Mouse (Mus musculus) liver, embryonic 11.5 days (tissue): ENCODE results near the gene Syt17. TPM values are rescaled to one million over a fixed set of nuclear protein-coding genes. Genes with fewer than 3 reads are reported as not detected.

ENCODE experiments used
- ATAC-seq: fragments of 200-750 bp; cut with Nextera tagmentation; replicated peaks from 2 replicates; pipeline ENCODE4 v1.8.0; 2017; ENCODE audit warnings: moderate number of reproducible peaks, mild to moderate bottlenecking, moderate TSS enrichment, moderate library complexity; ENCODE audit not compliant: low FRiP score
- DNase-seq: peaks from one replicate; pipeline ENCODE4 v3.0.0-alpha.2; 2017; ENCODE audit warnings: low spot score
- H3K27ac ChIP-seq: fragments of 300-500 bp; sonication (generic); 2 replicates; pipeline ENCODE4 v1.5.1; 2014; ENCODE audit warnings: mild to moderate bottlenecking, low read depth, low read length, control low read depth
- H3K27me3 ChIP-seq: fragments of 300-500 bp; sonication (generic); replicated peaks from 2 replicates; pipeline ENCODE4 v1.6.1; 2014; ENCODE audit warnings: low read length, mixed read lengths; ENCODE audit not compliant: control insufficient read depth, insufficient read depth
- H3K36me3 ChIP-seq: fragments of 300-500 bp; sonication (generic); 2 replicates; pipeline ENCODE4 v1.6.1; 2014; ENCODE audit warnings: mild to moderate bottlenecking, low read length, moderate library complexity, mixed read lengths; ENCODE audit not compliant: control insufficient read depth, insufficient read depth
- H3K4me1 ChIP-seq: fragments of 300-500 bp; sonication (generic); replicated peaks from 2 replicates; pipeline ENCODE4 v1.6.1; 2014; ENCODE audit warnings: low read length, mixed read lengths; ENCODE audit not compliant: control insufficient read depth, insufficient read depth
- H3K4me2 ChIP-seq: fragments of 300-500 bp; sonication (generic); 2 replicates; pipeline ENCODE4 v1.6.1; 2014; ENCODE audit warnings: mild to moderate bottlenecking, control low read depth, moderate library complexity
- H3K4me3 ChIP-seq: fragments of 300-500 bp; sonication (generic); 2 replicates; pipeline ENCODE4 v1.5.1; 2014; ENCODE audit warnings: low read depth, low read length, control low read depth
- H3K9ac ChIP-seq: fragments of 300-500 bp; sonication (generic); 2 replicates; pipeline ENCODE4 v1.6.1; 2014; ENCODE audit warnings: low read depth, low read length, control low read depth
- H3K9me3 ChIP-seq: fragments of 300-500 bp; sonication (generic); 2 replicates; pipeline ENCODE4 v1.6.1; 2016; ENCODE audit warnings: low read length, inconsistent platforms, mixed read lengths; ENCODE audit not compliant: control insufficient read depth
- WGBS: fragments of 180-500 bp; shearing (Covaris S2); extraction: QIAGEN DNeasy Blood & Tissue Kit; methylation state at CpG from one replicate; pipeline ENCODE4 v1.1.7; 2014; 5-methylcytosine and 5-hydroxymethylcytosine counted together
- polyA plus RNA-seq: library from polyadenylated mRNA; unstranded; fragments of >200 nt; fragmentation: Nextera tagmentation; extraction: Ambion mirVana; gene quantifications from 2 replicates; pipeline ENCODE4 v1.2.1, GENCODE M21; 2014

Gene Syt17
- polyA plus RNA-seq, 1 experiment from 2014 or later, result 1.2 TPM

- WGBS, result 91% methylated on average over 3 of the region's 3 CpGs
- ATAC-seq, result no peak
- no peak for DNase-seq
- no peaks in the 10 kb centered on the region for H3K36me3 ChIP-seq
- H3K4me1 ChIP-seq, result no peaks in the 10 kb centered on the region
- H3K9ac ChIP-seq, result no peak overlapping the region
- no peak overlapping the region for H3K4me3 ChIP-seq
- H3K4me2 ChIP-seq, result no peak overlapping the region
- no peak overlapping the region for H3K27ac ChIP-seq
- no peaks in the 10 kb centered on the region for H3K9me3 ChIP-seq
- no peaks in the 10 kb centered on the region for H3K27me3 ChIP-seq
These were observed 72.7 kb downstream of the Syt17 start for GRCm38 (mm10) chr7:118375341-118375740.

GRCm38 (mm10) chr7:118371361-118371760, 76.7 kb downstream of the Syt17 start:
- 91% methylated on average over 5 of the region's 5 CpGs for WGBS
- Histone ChIP-seq H3K9me3 (no peaks in the 10 kb centered on the region), H3K9ac (no peak overlapping the region), H3K4me2 (no peak overlapping the region), H3K27ac (no peak overlapping the region), H3K4me1 (no peaks in the 10 kb centered on the region), H3K27me3 (no peaks in the 10 kb centered on the region), H3K36me3 (no peaks in the 10 kb centered on the region), H3K4me3 (no peak overlapping the region)
- DNase-seq, result no peak
- ATAC-seq, result no peak

GRCm38 (mm10) chr7:118369705-118370104, 78.3 kb downstream of the Syt17 start:
- H3K4me3 ChIP-seq, result no peak overlapping the region
- H3K36me3 ChIP-seq, result no peaks in the 10 kb centered on the region
- no peaks in the 10 kb centered on the region for H3K27me3 ChIP-seq
- H3K9ac ChIP-seq, result no peak overlapping the region
- 66% methylated on average over 2 of the region's 2 CpGs for WGBS
- no peak for DNase-seq
- H3K4me1 ChIP-seq, result no peaks in the 10 kb centered on the region
- H3K9me3 ChIP-seq, result no peaks in the 10 kb centered on the region
- H3K4me2 ChIP-seq, result no peak overlapping the region
- no peak overlapping the region for H3K27ac ChIP-seq
- no peak for ATAC-seq

- 54% methylated on average over 3 of the region's 3 CpGs for WGBS
- H3K36me3 ChIP-seq, result no peaks in the 10 kb centered on the region
- H3K4me3 ChIP-seq, result no peak overlapping the region
- no peak overlapping the region for H3K4me2 ChIP-seq
- ATAC-seq (no peak), DNase-seq (no peak)
- no peaks in the 10 kb centered on the region for H3K4me1 ChIP-seq
- H3K27ac ChIP-seq, result no peak overlapping the region
- no peak overlapping the region for H3K9ac ChIP-seq
- H3K27me3 ChIP-seq, result no peaks in the 10 kb centered on the region
- no peaks in the 10 kb centered on the region for H3K9me3 ChIP-seq
These were observed 82.1 kb downstream of the Syt17 start for GRCm38 (mm10) chr7:118365902-118366301.

- Histone ChIP-seq H3K27me3 (no peaks in the 10 kb centered on the region), H3K4me1 (no peaks in the 10 kb centered on the region), H3K27ac (no peak overlapping the region), H3K36me3 (no peaks in the 10 kb centered on the region), H3K4me3 (no peak overlapping the region), H3K9me3 (no peaks in the 10 kb centered on the region), H3K4me2 (no peak overlapping the region), H3K9ac (no peak overlapping the region)
- WGBS, result 53% methylated on average over 6 of the region's 6 CpGs
- ATAC-seq (no peak), DNase-seq (no peak)
These were observed 82.8 kb downstream of the Syt17 start for GRCm38 (mm10) chr7:118365251-118365650.

- Histone ChIP-seq H3K4me1 (no peaks in the 10 kb centered on the region), H3K36me3 (no peaks in the 10 kb centered on the region), H3K9ac (no peak overlapping the region), H3K9me3 (no peaks in the 10 kb centered on the region), H3K27me3 (no peaks in the 10 kb centered on the region), H3K27ac (no peak overlapping the region), H3K4me3 (no peak overlapping the region), H3K4me2 (no peak overlapping the region)
- DNase-seq (no peak), ATAC-seq (no peak)
- 38% methylated on average over 7 of the region's 7 CpGs for WGBS
These were observed 83.5 kb downstream of the Syt17 start for GRCm38 (mm10) chr7:118364353-118365007.

GRCm38 (mm10) chr7:118363587-118364233, 84.3 kb downstream of the Syt17 start:
- Histone ChIP-seq H3K9ac (no peak overlapping the region), H3K9me3 (no peaks in the 10 kb centered on the region), H3K4me2 (no peak overlapping the region), H3K27me3 (no peaks in the 10 kb centered on the region), H3K36me3 (no peaks in the 10 kb centered on the region), H3K4me1 (no peaks in the 10 kb centered on the region), H3K4me3 (no peak overlapping the region), H3K27ac (no peak overlapping the region)
- ATAC-seq (no peak), DNase-seq (no peak)
- 75% methylated on average over 6 of the region's 6 CpGs for WGBS

- Histone ChIP-seq H3K9ac (no peak overlapping the region), H3K4me2 (no peak overlapping the region), H3K4me3 (no peak overlapping the region), H3K9me3 (no peaks in the 10 kb centered on the region), H3K27ac (no peak overlapping the region), H3K27me3 (no peaks in the 10 kb centered on the region), H3K36me3 (no peaks in the 10 kb centered on the region), H3K4me1 (no peaks in the 10 kb centered on the region)
- DNase-seq (no peak), ATAC-seq (no peak)
- WGBS, result 68% methylated on average over 1 of the region's 1 CpGs
These were observed 85.1 kb downstream of the Syt17 start for GRCm38 (mm10) chr7:118362931-118363330.

GRCm38 (mm10) chr7:118362258-118362657, 85.8 kb downstream of the Syt17 start:
- 39% methylated on average over 3 of the region's 3 CpGs for WGBS
- Histone ChIP-seq H3K9ac (no peak overlapping the region), H3K4me1 (no peaks in the 10 kb centered on the region), H3K27me3 (no peaks in the 10 kb centered on the region), H3K27ac (no peak overlapping the region), H3K36me3 (no peaks in the 10 kb centered on the region), H3K4me3 (no peak overlapping the region), H3K9me3 (no peaks in the 10 kb centered on the region), H3K4me2 (no peak overlapping the region)
- DNase-seq (no peak), ATAC-seq (no peak)
